Mouse (Mus musculus): ENCODE results near the gene Csrp2. TPM values are rescaled to one million over a fixed set of nuclear protein-coding genes. Genes with fewer than 3 reads are reported as not detected.
A peak's percentile ranks its signal among the peaks of the same experiment; 100 is the strongest.

Gene Csrp2
- 15.4 and 15.7 TPM in 2 replicates for polyA plus RNA-seq (2015; fragmentation: Nextera tagmentation; extraction: Ambion mirVana)

DNA sequence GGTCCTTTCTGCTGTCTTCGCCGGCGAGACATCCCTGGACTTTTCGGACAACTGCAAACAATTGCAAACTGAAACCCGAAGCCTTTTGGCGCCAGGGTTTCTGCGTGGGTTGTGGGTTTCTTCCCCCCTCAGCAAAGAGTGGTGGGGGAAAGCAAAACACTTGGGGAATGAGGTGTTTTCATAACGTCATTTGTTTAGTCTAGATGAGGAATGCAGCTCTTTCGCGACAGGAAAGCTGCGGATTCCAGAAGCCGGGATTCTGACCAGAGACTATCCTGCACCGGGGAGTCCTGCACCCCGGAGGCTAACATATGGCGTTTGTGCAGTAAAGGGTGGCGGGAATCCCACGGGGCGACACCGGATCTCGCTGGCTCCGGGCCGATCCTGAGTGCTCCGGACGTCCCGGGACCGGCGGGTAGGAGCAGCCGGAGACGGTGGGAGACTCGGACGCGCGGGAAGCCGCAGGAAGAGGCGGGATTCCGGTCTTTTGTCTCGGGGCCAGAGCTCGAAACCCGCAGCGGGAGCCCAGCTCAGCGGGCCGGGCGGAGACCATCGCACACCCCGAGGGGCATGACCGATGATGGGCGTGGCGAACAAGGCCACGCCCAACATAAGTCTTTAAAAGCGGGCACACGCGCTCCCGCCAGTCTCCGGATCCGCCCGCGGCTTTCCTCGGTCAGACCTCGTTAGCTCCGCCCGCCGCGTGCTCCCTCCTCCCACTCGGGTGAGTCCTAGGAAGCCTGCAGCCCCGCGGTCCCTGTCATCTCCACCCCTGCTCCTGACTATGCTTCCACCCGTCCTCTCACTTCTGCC lies at the start of gene Csrp2:
Gene Csrp2, plus strand, starts transcription at position 259 of the 813 bp plus-strand sequence.
- WGBS (ENCODE audit: insufficient replicate concordance): under 1% methylated on average over 67 of the region's 67 CpGs
- ATAC-seq (ENCODE audit: insufficient read depth): peak; percentile 89

DNA sequence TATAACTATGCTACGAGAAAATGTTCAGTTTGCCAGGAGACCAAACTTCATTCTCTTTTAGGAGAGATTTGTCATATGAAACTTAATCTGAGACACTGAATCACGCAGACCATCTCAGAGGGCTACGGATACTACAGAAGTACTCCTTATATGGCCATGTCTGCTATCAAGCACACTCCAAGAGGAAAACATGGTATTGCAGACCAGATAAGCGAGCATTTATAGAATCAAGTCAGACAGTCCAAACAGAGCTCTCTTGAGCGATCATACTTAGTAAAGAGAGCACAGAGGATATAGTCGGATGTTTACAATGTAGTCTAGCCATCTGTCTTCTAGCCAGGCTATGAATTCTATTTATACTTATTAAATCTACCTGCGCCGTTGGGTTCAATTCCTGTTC lies 44.7 kb upstream of the Csrp2 start:
- Histone ChIP-seq H3K4me2 (no peak overlapping the region), H3K27ac (replicated peaks) (no peak overlapping the region), H3K4me3 (replicated peaks) (no peak overlapping the region), H3K4me1 (replicated peaks) (no peaks in the 10 kb centered on the region), H3K27me3 (no peaks in the 10 kb centered on the region), H3K9me3 (replicated peaks) (no peaks in the 10 kb centered on the region), H3K36me3 (replicated peaks) (no peaks in the 10 kb centered on the region), H3K9ac (no peak overlapping the region)
- no peak for ATAC-seq (ENCODE audit: insufficient read depth)
- 65% methylated on average over 8 of the region's 8 CpGs for WGBS (ENCODE audit: insufficient replicate concordance)

More for the DNA sequence above, at the start of gene Csrp2:
- H3K4me1 ChIP-seq (replicated peaks): peaks cover 25% of the 10 kb centered on the region
- H3K4me3 ChIP-seq (replicated peaks): peak within 1 kb of the TSS; percentile 58
- peaks cover 38% of the 10 kb centered on the region for H3K27me3 ChIP-seq
- H3K9me3 ChIP-seq (replicated peaks): no peaks in the 10 kb centered on the region
- no peaks in the 10 kb centered on the region for H3K36me3 ChIP-seq (replicated peaks)
- H3K4me2 ChIP-seq: peak within 1 kb of the TSS; percentile 84
- peak within 1 kb of the TSS; percentile 65; the same call in 1 of the 2 replicates for H3K27ac ChIP-seq (replicated peaks)
- peak within 1 kb of the TSS; percentile 50 for H3K9ac ChIP-seq

DNA sequence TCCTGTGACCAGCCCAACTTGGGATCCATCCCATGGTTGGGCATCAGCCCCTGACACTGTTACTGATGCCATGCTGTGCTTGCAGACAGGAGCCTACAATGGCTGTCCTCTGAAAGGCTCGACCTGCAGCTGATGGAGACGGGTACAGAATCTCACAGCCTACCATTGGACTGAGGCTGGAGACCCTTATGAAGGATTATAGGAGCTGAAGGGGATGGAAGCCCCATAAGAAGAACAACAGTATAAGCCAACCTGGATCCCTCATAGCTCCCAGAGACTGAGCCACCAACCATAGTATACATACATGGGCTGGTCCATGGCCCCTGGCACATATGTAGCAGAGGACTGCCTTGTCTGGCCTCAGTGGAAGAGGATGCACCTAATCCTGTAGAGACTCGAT lies 42.6 kb upstream of the Csrp2 start:
- no peaks in the 10 kb centered on the region for H3K9me3 ChIP-seq (replicated peaks)
- 54% methylated on average over 3 of the region's 3 CpGs for WGBS (ENCODE audit: insufficient replicate concordance)

DNA sequence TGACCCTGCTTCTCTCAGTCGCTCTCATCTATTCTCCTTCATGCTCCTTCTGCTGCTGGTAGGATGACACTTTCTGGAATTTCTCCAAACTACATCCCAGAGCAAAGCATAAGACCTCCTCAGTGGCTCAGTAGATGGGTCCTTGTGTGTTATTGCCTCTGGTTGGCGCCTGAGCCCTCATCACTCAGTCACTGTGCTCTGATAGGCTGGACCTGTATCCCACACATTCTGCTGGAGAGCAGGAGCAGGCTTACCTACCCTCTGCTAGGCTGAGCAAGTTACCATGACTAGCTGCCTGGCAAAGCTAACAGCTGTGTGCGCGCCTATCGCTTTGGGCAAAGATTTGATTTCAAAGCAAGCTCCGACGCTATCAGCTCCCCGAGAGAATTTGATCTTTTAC lies 41.7 kb upstream of the Csrp2 start:
- WGBS (ENCODE audit: insufficient replicate concordance): 67% methylated on average over 8 of the region's 8 CpGs
- ATAC-seq (ENCODE audit: insufficient read depth): no peak
- no peaks in the 10 kb centered on the region for H3K4me1 ChIP-seq (replicated peaks)
- no peak overlapping the region for H3K9ac ChIP-seq
- no peaks in the 10 kb centered on the region for H3K27me3 ChIP-seq
- H3K27ac ChIP-seq (replicated peaks): no peak overlapping the region
- no peaks in the 10 kb centered on the region for H3K36me3 ChIP-seq (replicated peaks)
- no peak overlapping the region for H3K4me2 ChIP-seq
- H3K9me3 ChIP-seq (replicated peaks): no peaks in the 10 kb centered on the region
- no peak overlapping the region for H3K4me3 ChIP-seq (replicated peaks)

More for the DNA sequence above, 42.6 kb upstream of the Csrp2 start:
- ATAC-seq (ENCODE audit: insufficient read depth): no peak
- Histone ChIP-seq H3K27me3 (no peaks in the 10 kb centered on the region), H3K4me3 (replicated peaks) (no peak overlapping the region), H3K27ac (replicated peaks) (no peak overlapping the region), H3K4me1 (replicated peaks) (no peaks in the 10 kb centered on the region), H3K36me3 (replicated peaks) (no peaks in the 10 kb centered on the region), H3K4me2 (no peak overlapping the region), H3K9ac (no peak overlapping the region)

GRCm38 (mm10) chr10:110878641-110879040 lies 40.9 kb upstream of the Csrp2 start:
- 46% methylated on average over 5 of the region's 5 CpGs for WGBS (ENCODE audit: insufficient replicate concordance)
- no peak overlapping the region for H3K9ac ChIP-seq
- H3K27me3 ChIP-seq: no peaks in the 10 kb centered on the region
- H3K9me3 ChIP-seq (replicated peaks): no peaks in the 10 kb centered on the region
- no peak overlapping the region for H3K4me2 ChIP-seq
- ATAC-seq (ENCODE audit: insufficient read depth): no peak
- no peaks in the 10 kb centered on the region for H3K36me3 ChIP-seq (replicated peaks)
- no peak overlapping the region for H3K4me3 ChIP-seq (replicated peaks)
- H3K27ac ChIP-seq (replicated peaks): no peak overlapping the region
- H3K4me1 ChIP-seq (replicated peaks): no peaks in the 10 kb centered on the region

DNA sequence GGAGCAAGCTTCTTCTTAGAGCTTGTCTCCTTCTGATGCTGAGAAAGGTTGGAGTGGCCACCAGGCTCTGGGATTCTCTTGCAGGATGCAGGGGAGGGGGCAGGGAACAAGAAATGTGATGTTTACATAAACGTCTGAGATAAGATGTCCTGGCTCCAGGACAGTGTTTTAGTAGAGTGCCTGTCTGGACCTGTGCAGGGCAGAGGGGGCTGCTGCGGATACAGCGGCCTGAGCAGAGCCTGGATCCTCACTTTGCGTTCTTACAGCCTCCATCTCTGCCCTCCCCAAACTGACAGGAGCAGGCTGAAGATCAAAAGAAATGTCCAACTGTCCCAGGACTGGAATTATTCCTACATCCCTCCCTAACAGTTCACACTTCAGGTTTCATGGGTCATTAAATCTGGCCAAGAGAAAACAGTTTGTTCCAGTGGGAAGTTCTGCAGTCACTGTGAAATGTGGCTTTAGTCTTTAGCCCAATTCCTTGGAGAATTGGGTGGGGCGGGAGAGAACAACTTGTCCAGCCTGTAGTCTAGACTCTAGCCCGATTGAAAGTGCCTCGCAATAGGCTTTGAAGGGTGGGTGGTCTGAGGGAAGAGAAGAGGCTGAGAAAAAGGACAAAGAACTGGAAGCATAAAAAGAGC lies 40.0 kb upstream of the Csrp2 start:
- H3K27ac ChIP-seq (replicated peaks): no peak overlapping the region
- H3K4me3 ChIP-seq (replicated peaks): no peak overlapping the region
- no peaks in the 10 kb centered on the region for H3K27me3 ChIP-seq
- H3K9ac ChIP-seq: no peak overlapping the region
- H3K4me2 ChIP-seq: no peak overlapping the region
- 34% methylated on average over 7 of the region's 7 CpGs for WGBS (ENCODE audit: insufficient replicate concordance)
- ATAC-seq (ENCODE audit: insufficient read depth): no peak
- H3K36me3 ChIP-seq (replicated peaks): no peaks in the 10 kb centered on the region
- H3K9me3 ChIP-seq (replicated peaks): no peaks in the 10 kb centered on the region
- no peaks in the 10 kb centered on the region for H3K4me1 ChIP-seq (replicated peaks)

GRCm38 (mm10) chr10:110881346-110881745 lies 38.2 kb upstream of the Csrp2 start:
- H3K9me3 ChIP-seq (replicated peaks): no peaks in the 10 kb centered on the region
- H3K4me1 ChIP-seq (replicated peaks): no peaks in the 10 kb centered on the region
- no peak overlapping the region for H3K4me2 ChIP-seq
- ATAC-seq (ENCODE audit: insufficient read depth): no peak
- H3K36me3 ChIP-seq (replicated peaks): no peaks in the 10 kb centered on the region
- H3K27me3 ChIP-seq: no peaks in the 10 kb centered on the region
- no peak overlapping the region for H3K4me3 ChIP-seq (replicated peaks)
- no peak overlapping the region for H3K27ac ChIP-seq (replicated peaks)
- no peak overlapping the region for H3K9ac ChIP-seq
- WGBS (ENCODE audit: insufficient replicate concordance): 47% methylated on average over 7 of the region's 7 CpGs

DNA sequence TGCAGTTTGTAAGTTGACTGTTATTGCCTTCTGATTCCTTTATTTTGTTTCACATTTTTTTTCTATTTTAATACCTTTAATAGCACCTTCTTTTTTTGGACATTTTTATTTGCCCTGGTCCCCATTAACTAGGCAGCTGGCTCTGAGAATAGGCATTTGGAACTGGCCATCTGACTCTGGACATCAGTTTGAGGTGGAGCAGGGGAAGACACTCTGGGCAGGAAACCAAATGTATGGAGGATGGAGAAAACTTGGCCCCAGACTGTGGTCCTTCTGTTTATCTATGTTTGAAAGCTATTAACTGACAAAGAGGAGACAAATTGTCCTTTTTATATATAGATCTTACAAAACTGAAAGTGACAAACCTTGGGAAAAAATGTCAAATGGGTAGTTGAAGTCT lies 36.9 kb upstream of the Csrp2 start:
- Histone ChIP-seq H3K36me3 (replicated peaks) (no peaks in the 10 kb centered on the region), H3K27me3 (no peaks in the 10 kb centered on the region), H3K27ac (replicated peaks) (no peak overlapping the region), H3K9me3 (replicated peaks) (no peaks in the 10 kb centered on the region), H3K9ac (no peak overlapping the region), H3K4me2 (no peak overlapping the region), H3K4me3 (replicated peaks) (no peak overlapping the region), H3K4me1 (replicated peaks) (no peaks in the 10 kb centered on the region)
- ATAC-seq (ENCODE audit: insufficient read depth): no peak

- no peak overlapping the region for H3K4me3 ChIP-seq (replicated peaks)
- H3K36me3 ChIP-seq (replicated peaks): no peaks in the 10 kb centered on the region
- H3K9ac ChIP-seq: no peak overlapping the region
- H3K4me2 ChIP-seq: no peak overlapping the region; the same call in 1 of the 2 replicates
- no peaks in the 10 kb centered on the region for H3K4me1 ChIP-seq (replicated peaks)
- WGBS (ENCODE audit: insufficient replicate concordance): 23% methylated on average over 7 of the region's 7 CpGs
- H3K27ac ChIP-seq (replicated peaks): no peak overlapping the region
- H3K27me3 ChIP-seq: no peaks in the 10 kb centered on the region
- ATAC-seq (ENCODE audit: insufficient read depth): no peak
- no peaks in the 10 kb centered on the region for H3K9me3 ChIP-seq (replicated peaks)
Observed at GRCm38 (mm10) chr10:110890656-110891272, 28.8 kb upstream of the Csrp2 start.

DNA sequence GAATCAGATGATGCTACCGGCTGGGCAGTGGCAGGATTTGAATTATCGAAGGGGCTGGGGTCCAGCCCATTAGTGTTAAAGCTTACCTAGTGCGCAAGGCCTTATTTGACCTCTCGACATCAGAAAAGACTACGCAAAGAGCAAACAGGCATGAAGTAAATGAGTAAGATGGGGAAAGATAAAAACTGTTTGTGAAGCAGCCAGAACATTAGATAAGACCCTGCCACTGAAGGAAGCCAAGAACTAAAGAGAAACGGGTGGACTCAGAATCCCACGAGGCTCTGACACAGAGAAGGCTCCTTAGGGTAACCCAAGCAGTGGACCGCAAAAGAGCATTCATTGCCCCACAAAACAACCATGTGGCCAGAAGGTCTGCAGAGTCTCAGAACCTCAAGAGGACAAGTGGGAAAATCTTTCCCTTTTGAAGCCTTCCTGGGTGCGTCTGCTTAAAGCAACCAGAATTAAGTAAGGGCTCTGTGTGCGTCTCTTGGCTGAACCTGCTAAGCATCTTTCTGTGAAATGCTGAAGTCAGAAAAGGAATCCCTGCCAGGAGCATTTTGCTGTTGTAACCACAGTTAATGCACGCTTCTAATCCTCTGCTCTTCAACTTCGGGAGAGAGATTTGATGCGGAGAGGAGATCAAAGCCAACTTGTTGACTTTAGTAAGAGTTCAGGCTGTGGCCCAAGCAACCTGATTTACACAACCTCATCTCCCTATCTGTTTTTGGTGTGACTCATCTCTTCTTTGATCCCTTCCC lies 19.7 kb upstream of the Csrp2 start:
- Histone ChIP-seq H3K9ac (no peak overlapping the region), H3K4me3 (replicated peaks) (no peak overlapping the region), H3K36me3 (replicated peaks) (no peaks in the 10 kb centered on the region), H3K4me2 (no peak overlapping the region), H3K4me1 (replicated peaks) (no peaks in the 10 kb centered on the region), H3K9me3 (replicated peaks) (no peaks in the 10 kb centered on the region), H3K27ac (replicated peaks) (no peak overlapping the region), H3K27me3 (no peaks in the 10 kb centered on the region)
- 54% methylated on average over 13 of the region's 13 CpGs for WGBS (ENCODE audit: insufficient replicate concordance)
- no peak for ATAC-seq (ENCODE audit: insufficient read depth)

DNA sequence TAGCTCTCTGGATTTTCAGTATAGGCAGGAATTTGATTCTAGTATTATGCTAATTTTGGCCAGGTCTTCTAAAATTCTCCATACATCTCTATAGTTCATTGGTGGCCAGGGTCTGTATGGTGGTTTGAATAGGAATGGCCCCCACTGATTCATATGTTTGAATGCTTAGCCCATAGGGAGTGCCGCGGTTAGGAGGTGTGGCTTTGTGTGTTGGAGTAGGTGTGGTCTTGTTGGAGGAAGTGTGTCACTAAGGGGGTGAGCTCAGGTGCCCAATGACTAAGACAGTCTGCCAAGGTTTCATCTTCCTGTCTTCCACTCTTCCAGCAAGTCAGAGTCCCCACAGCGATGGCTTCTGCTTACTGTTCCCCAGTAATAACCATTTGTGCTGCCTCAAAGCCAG lies 15.7 kb upstream of the Csrp2 start:
- H3K4me3 ChIP-seq (replicated peaks): no peak overlapping the region
- no peak overlapping the region for H3K4me2 ChIP-seq
- no peaks in the 10 kb centered on the region for H3K9me3 ChIP-seq (replicated peaks)
- no peaks in the 10 kb centered on the region for H3K4me1 ChIP-seq (replicated peaks)
- 68% methylated on average over 3 of the region's 3 CpGs for WGBS (ENCODE audit: insufficient replicate concordance)
- no peak overlapping the region for H3K9ac ChIP-seq
- H3K27ac ChIP-seq (replicated peaks): no peak overlapping the region
- H3K27me3 ChIP-seq: no peaks in the 10 kb centered on the region
- H3K36me3 ChIP-seq (replicated peaks): no peaks in the 10 kb centered on the region
- ATAC-seq (ENCODE audit: insufficient read depth): no peak

Data from liver, embryonic 15.5 days (tissue).